Mouse (Mus musculus): ENCODE data around the gene Cacna2d1.

Cacna2d1 gene

DNA sequence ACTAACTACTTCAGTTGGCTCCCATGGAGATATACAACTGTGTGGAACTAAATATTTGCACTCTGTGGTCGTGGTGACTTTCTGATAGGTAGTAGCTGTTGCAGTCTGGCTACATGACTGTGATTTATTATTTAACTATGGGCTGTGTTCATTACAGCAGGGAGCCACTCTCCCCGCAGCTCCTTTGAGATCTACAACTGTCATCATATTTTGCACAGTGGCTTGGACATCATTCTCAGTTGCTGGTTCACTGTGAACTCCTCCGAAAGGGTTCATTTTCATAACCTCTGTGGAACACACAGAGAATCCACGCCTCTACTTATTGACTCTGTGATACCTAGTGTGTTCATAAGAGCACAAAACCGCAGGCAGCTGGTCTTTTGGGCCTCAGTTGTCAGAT, 128.3 kb downstream of the Cacna2d1 start:
- DNase-seq (ENCODE audit: low read depth) = no peak

DNA sequence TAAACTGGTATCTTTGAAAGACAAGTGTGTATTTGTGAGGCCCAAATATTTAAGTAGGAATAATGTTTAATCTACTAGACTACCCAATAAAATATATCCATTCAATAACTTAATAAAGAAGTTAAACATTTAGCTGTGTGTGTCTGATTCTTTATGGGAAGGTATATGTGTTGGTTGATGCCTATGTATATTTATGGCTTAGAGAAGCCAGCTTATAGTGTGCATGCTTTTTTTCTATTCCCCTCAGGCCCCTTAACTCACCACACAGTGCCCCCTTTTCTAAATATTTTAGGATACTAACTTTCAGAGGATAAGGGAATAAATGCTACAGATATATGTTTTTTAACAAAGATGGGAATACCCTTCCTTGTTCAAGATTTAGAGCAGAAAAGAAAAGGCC, 128.8 kb downstream of the Cacna2d1 start:
- DNase-seq (ENCODE audit: low read depth) = no peak

DNA sequence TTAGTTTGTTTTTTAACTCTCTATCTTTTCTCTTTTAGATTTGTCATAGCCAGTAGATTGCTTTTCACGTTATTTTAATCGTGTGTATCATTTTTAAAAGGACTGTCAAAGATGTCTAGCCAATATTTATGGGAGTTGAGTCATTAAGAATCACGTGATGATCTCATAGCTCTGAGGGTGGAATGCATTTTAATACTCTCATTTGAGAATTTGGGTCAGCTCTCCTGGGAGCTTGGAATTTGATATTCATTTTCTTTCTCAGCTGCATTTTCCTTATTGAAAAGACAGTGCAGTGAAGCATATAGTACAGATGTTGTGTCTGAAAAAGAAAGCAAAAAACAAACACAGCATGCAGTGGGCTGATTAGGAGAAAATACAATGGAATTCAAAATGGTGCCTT, 129.5 kb downstream of the Cacna2d1 start:
- DNase-seq (ENCODE audit: low read depth) = peak; percentile 50

DNA sequence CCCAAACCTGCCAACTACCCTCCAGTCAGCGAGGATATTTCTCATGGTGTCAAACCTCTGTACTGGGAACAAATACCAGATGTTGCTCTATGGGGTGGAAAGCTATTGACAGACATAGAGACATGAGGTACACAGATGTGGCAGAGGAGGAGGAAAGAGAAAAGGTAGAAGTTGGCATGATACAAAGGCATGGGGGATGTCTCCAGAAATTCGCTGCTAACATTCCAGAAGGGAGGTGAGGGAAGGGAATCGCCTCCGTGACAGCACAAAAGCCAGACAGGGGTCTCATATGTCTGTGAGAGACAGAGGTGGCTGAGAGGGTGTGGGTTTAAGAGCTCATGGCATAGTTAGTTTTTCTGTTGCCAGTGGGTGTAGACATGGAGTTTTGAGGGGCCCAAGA, 131.3 kb downstream of the Cacna2d1 start:
- DNase-seq (ENCODE audit: low read depth) = no peak

DNA sequence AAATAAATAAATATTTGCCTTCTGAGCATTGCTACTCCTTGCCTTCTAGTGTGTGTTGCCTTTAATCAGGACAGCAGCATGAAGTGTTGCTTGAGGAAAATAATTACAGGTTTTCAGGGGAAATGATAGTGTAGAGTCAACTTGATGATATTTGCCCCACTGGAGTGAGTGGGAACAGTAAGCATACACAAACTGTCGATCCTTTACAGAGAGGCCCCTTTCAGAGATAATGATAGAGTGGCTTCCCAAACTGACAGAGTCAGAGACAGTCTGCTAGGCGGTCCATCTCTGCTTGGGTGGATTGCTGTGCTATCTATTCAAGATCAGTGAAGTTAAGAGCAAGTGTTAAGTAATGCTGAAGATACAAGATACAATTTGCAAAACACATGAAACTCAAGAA, 147.8 kb downstream of the Cacna2d1 start:
- no peak for DNase-seq (ENCODE audit: low read depth)

DNA sequence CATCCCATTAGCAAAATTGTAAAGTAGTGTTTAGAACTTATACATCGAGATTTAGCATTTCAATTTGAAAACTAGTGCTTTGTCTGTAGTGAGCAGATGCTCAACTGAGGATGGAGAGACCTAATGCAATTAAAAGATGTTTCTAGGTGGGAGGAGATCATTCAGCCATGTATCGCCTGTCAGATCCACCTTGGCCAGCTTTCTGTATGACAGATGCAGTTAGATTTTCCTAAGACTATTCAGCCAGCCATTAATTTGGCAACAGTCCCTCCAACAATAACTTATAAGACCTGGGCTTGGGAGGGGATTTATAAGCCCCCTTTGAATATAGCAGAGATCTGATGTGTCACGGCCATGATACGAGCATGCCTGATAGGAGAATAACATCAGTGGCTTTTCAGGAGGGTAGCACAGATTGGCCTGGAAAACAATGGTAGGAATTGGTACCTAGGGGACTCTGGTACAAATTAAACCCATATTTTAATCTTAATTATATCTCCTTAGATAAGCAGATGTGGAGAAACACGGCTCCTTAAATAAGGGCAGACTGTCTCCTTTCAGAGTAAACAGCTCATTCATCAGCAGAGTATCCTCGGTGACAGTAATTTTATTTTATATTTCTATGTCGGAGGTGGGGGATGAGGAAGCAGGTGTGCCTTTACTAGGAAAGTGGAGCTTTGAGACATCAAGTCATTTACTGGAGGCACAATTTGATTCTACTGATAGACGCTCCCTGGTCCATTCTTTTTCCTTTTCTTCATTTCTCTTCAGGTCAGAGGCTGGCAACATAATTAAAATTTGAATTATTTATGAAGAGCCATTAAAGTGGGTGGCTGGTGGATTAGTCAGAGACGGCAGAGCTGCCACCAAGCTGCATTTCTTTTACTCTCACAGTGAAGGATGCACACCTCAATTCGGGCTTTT, 152.8 kb downstream of the Cacna2d1 start:
- DNase-seq (ENCODE audit: low read depth) = no peak

DNA sequence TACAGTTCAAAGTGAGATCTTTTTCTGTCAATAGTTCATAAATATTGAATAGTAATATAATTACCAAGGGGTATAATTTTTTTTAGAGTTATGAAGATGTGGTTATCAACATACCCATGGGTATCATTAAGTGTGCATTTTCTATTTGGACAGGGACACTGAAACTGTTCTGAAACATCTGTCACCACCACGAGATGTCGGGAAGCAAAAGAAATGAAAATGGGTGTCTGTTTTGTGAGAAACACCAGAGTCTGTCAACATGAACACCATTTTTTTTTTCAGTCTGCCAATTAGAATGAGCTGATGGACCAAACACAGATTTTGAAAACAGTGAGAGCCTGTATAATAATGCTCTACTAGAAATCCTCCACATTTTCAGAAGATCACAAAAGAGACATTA, 153.5 kb downstream of the Cacna2d1 start:
- no peak for DNase-seq (ENCODE audit: low read depth)

DNA sequence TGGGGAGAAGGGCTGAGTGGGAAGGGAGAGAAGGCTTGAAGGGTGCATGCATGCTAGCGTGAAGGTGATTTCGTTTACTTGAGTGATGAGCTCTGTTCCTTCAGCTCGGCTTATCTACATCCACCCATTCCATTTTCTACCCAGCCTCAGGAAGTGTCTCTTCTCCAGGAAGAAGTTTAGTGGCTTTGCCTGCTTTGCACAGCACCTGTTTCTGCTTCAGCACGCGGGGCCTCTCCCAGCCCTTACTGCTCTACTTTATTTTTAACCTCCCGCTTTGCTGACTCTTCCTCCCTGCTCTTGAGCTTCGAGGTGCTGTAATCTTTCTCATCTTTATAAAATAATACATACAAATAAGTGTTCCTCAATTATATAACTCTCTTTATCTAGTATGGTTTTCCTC, 158.0 kb downstream of the Cacna2d1 start:
- no peak for DNase-seq (ENCODE audit: low read depth)

DNA sequence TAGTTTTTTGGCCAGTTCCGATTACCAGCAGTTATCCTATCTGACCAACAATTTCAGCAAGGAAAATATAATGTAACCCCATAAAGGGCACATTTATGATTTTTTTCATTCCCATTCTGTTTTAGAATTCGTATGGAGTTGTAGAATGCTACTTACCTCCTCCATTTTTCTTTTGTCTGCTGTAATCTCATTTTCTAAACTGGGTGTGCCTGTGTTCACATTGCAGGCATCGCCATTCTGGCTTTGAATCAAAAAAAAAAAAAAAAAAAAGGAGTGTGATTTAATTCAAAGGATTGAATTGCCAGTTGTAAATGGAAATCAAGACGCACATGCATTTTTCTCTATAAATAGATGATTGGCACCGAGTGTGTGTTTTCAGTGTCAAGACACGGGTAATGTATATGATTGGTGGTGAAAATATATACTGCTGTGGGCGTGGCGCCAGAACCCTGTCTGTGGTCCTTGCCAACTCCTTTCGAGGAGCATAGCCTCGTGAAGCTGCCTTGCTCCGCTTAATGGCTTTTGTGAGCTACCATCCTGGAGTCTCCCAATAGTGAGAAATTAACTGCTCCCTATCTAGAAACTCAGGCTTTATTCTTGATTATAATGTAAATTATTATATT, 158.7 kb downstream of the Cacna2d1 start:
- DNase-seq (ENCODE audit: low read depth) = peak; percentile 9

DNA sequence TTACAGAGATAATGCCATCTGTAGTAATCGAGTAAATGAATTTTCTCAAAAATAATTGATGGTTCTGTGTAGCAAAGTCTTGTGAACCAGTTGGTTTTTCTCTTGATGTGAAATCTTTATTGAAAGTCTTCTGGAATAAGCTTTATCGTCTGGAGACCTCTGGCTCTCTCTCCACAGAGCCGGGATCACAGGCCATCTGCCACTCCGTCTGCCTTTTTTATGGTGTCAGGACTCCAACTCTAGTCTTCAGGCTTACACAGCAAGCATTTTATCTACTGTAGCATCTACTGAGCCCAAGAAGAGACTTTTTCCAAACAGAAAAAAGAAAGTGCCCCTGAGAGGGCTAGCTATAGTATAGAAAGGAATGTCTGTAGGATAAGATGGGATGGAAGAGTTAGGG, 160.9 kb downstream of the Cacna2d1 start:
- DNase-seq (ENCODE audit: low read depth) = no peak

DNA sequence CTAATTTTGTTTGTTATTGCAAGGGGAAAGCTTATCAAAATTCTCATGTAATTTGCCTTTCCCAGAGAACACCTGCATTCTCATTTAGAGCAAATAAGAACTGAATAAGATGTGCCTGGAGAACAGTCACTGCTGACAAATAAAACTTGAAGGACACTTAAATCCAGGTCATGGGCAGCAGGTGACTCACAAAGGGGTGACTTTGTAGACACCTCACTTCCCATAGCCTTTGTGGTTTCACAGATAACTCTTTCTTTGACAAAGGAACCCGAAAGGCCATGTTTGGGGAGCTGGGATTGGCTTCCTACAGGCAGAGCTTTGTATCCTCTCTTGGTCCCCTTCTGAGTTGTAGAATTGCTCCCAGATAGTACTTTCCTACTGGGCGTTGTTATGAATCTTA, 164.3 kb downstream of the Cacna2d1 start:
- DNase-seq (ENCODE audit: low read depth) = no peak

DNA sequence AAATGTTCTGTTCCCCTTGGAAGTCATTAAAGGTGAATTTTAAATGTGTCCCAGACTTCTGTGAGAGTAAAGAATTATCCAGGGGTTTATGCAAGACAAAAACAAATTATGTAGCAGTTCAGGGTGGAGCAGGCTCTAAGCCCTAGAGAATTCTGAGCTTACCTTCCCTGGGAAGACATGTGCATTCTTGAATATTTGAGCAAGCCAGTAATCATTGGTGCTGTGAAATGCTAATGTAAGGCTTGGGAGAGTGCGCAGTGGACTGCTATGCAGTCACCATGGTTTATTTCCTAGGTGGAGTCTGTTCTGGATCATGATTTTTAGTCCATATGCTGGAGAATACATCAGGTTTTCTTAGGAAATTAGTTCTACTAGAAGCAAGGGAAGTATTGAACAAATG, 167.3 kb downstream of the Cacna2d1 start:
- DNase-seq (ENCODE audit: low read depth) = no peak

DNA sequence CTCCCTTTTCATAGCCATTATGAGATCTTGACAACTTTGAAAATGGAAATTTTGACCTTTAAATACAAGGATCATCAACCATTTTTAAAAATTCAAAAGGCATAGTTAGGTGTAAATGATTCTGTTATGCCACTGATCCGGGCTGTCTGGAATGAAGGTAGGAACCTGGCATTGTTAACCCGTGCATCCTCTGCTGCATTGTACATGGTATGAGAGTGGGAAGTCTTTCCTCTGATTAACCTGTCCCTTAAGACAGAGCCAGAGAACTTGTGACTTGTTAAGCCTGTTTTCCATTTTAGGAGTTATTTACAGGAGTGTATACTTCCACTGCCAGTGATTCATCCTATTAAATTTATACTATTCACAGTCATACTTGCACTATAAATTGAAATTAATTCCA, 171.2 kb downstream of the Cacna2d1 start:
- DNase-seq (ENCODE audit: low read depth) = no peak

DNA sequence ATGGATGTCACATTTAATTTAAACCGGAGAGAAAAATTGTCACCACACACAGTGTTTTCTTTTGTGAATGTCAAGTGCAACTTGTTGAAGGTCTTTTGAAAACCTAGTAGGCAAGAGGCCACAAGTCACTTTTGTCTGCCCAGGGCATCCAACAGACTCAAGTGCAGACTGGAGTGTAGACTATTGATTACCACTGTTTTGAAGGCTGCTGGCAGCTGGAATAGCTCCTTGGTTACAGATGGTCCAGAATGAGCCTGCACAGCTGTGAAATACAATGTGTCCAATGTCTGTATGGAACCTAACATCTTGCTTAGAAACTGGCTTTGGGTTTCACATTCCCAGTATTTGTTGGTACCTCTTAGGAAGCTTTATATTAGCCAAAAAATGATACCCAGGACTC, 176.2 kb downstream of the Cacna2d1 start:
- DNase-seq (ENCODE audit: low read depth) = no peak

DNA sequence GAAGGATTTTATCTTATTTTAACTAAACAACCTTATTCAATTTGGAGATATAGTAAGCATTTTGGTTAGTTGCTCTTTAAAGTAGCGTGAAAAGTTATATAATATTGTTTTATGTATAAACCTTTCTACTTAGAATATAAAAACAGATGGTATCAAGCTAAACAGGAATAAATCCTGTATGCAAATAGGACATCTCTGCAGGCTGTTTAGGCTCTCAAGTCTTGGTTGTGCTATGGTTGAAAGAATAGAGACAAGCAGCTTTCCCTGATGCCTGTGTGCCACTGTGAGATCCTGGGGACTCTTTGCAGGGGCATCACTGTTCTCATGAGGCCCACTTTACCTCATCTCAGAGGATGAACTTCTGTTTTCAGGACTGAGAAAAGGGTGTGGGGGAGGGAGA, 179.4 kb downstream of the Cacna2d1 start:
- no peak for DNase-seq (ENCODE audit: low read depth)

DNA sequence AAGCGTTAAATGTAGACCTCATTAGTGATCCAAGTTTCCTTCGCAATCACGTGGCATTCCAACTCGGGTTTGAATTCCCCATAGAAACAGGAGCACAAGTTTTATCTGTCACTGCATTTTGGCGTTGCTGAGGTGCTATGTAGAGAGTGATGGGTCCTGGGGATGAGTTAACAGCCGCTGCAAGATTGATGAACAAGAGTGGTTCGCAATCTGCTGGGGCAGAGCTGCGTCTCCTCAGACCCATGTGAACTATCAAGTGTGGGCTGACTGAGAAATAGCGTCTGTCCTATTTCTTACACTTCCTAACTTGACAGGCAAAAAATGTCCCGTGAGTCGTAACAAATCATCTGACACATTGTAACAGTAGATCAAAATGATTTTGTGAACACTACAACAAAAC, 186.8 kb downstream of the Cacna2d1 start:
- no peak for DNase-seq (ENCODE audit: low read depth)

DNA sequence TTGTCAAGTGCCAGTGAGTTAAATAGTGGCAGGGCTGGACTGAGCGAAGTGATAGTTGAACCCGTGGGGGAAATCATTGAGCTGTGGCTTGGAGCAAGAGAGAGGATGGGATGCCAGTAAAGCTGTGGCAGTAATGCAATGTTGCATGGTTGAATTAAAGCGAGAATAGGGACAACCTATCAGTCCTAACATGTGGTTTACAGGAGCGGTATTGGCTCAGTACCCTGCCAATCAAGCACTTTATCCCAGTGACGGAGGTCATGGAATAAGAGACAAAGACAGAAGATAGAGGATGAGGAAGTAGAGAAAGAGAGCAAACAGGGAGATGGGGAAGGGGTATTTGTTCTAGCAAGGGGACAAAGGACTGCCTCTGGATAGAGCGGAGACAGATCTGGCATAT, 187.6 kb downstream of the Cacna2d1 start:
- no peak for DNase-seq (ENCODE audit: low read depth)

DNA sequence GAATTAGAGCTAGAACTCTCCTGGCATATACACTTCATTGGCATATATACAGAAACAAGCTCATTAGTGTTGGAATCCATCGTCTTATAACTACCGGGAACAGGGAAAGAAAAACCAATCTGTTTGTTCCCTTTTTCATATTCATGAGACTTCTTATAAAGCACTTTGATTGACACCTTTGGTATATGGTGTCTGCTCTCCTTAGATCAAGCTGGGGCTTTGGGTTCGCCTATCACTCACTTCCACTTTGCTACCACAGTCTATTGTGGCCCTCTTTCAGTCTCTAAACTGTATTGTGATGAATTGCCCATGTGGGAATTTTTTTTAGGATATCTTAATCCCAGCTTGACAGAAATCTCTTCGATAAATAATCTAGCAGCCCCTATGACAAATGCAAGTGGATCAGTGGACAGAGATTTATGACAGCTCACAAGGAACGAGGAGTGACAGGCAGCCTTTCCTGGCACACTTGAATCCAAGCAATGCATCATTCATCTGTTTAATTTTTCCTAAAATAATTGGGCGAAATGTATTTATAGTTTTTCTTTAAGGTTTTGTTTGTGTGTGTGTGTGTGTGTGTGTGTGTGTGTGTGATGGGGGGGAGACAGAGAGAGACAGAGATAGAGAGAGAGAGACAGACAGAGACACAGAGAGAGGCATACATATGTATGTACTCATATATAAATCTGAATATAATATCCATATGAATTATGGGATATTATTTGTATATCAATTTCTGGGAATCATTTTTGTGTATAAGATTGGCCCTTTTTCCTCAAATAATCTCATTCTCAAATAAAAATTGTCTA, 200.0 kb downstream of the Cacna2d1 start:
- no peak for DNase-seq (ENCODE audit: low read depth)

DNA sequence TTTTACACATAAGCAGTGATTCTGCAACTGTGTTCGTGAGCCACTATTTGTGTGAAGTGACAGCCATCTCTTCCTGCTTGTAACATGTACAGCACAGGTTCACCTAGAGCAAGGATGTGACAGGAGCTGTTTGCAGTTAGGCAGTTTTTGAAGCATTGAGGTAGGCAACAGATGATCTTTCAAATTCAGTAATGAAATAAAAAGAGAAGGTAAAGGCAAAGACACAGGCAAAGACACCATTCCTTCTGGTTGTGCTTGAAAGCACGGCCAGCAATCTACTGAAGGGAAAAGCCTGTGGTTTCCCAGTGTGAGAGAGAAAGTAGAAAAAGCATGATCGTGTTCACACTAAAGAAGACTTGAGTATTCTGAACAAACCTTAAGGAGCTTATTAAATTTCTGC, 201.5 kb downstream of the Cacna2d1 start:
- DNase-seq (ENCODE audit: low read depth) = no peak

DNA sequence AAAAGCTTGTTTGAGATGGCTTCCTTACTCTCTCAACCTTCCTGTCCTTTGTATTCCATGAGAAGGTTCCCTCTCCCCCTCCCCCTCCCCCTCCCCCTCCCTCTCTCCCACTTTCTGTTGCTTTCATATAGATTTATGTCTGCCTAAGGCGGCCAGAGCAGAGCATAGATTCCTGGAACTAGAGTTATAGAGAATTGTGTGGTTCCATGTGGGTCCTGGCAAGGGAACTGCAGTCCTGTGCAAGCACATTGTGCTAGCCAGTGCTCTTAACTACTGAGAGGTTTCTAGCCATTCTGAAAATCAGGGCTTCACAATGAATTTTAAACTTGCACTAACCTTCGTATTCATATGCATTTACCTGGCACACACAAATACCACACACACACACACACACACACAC, 202.3 kb downstream of the Cacna2d1 start:
- DNase-seq (ENCODE audit: low read depth) = no peak

DNA sequence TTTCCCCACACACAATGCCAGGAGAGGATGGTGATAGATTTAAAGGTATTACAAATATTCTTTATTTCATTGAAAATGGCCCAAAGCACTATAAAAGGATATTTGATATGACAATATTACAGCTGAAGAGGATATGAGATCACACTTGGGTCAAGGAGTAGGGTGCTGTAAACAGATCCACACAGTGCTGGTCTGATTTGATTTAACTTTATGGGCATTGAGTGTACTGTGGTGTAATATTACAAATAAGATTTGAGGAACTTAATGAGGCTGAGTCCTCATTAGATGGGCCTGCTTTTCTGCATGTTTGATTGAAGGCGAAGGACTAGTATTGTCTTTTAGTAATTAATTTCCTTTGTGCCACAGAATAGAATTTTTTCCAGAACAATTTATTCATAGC, 212.1 kb downstream of the Cacna2d1 start:
- DNase-seq (ENCODE audit: low read depth) = no peak

DNA sequence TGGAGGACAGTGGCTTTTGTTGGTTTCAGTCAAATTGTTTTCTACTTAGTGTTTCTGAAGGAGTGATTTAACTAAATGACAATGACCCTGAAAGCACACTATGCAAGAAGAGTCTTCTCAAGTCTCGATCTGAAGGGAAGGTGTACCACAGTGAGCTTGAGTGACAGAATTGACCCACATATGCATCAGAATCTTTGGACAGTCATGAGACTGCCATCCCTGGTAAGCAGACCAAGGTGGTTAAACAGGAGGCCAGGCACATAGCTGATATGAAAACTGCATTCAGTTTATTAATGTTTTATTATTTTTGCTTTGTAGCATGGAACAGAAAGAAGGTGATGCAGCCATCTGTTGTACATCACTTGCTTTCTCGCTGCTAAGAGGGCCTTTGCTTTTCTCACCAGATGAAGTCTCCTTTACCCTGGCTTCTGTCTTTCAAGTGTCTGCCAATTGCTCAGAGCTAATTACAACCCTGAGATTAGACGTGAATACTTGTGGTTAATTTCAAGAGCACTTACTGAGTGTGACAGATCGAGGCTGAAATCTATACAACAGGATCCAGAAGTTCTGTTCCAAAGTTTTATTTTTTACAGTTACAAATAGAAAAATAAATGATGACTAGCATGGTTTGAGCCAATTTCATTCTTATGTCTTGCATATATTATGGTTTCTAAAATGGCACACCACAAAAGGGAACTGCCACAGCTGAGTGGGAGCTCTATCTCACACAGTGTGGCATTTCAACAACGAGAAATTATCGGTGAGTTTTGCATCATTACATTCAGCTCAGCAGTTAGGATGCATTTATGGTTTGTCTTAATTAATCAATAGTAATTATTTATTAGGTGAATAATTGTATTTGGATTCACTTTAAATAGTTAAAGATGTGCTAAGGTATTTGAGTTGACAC, 221.1 kb downstream of the Cacna2d1 start:
- DNase-seq (ENCODE audit: low read depth) = no peak
